Comparison of ENCODE assay signal across 10 mouse cellular contexts in the genomic region with DNA sequence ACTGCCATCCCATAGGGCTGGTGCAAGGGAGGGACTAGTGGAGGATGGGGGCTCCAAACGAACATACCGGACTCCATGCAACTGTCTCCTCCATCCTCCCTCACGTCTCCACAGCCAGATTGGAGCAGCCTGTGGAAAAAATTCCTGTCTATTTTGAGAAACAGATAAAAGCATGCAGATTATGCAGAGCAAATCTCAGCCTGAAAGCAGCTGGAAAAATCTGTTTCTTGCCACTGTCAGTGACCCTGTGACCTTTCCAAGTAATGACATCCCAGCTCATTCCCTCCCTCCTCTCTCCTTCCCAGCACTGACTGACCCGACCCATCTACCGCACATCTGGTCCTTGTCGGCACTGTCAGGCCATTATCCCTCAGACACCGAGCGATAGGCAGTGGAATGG. TPM values are rescaled to one million over a fixed set of nuclear protein-coding genes. Genes with fewer than 3 reads are reported as not detected.
DNase-seq lines count a peak whose midpoint lies in the region; ATAC-seq and TF ChIP-seq lines count a peak whose summit lies in the region.
"Had no signal": no experiment of that assay in that cellular context is flagged by ENCODE, and none has a peak within 500 bp of the region (broad histone marks: within the 10 kb centered on the region; RNA-seq: fewer than 3 reads in every experiment).

No protein-coding gene starts in this region.

- peak; percentile 68 for ATAC-seq in liver, embryonic 11.5 days (replicated peaks; ENCODE audit: low FRiP score)
- peak; percentile 86 for ATAC-seq in stomach, postnatal 0 days (ENCODE audit: low FRiP score, low TSS enrichment)
- no peak for ATAC-seq in forebrain, embryonic 13.5 days
- ATAC-seq in hindbrain, embryonic 13.5 days (ENCODE audit: low FRiP score): no peak
- ATAC-seq in forebrain, embryonic 11.5 days (replicated peaks; ENCODE audit: low FRiP score): no peak

- peaks cover 6% of the 10 kb centered on the region; the same call in 1 of the 2 replicates for H3K4me1 ChIP-seq in liver, embryonic 11.5 days (replicated peaks; ENCODE audit: control insufficient read depth, insufficient read depth, low read length)
- H3K4me1 ChIP-seq in stomach, postnatal 0 days (replicated peaks; ENCODE audit: control insufficient read depth, insufficient read depth): peaks cover 5% of the 10 kb centered on the region
- H3K4me1 ChIP-seq in forebrain, embryonic 13.5 days: no peaks in the 10 kb centered on the region
- peaks cover 6% of the 10 kb centered on the region for H3K4me1 ChIP-seq in hindbrain, embryonic 13.5 days (replicated peaks)
- H3K4me1 ChIP-seq in forebrain, embryonic 11.5 days (replicated peaks; ENCODE audit: control insufficient read depth, insufficient read depth, low read length): no peaks in the 10 kb centered on the region

- intact Hi-C loops in heart, postnatal 10 days (cut with DNase I): loop anchor here (2.0 to 5.0 kb wide), 2 partner anchors 35 to 153 kb away; partner anchors contain the start of genes Lbh and Lclat1

- 46% methylated on average over 8 of the region's 8 CpGs for WGBS in liver, embryonic 11.5 days
- 35% methylated on average over 8 of the region's 8 CpGs for WGBS in stomach, postnatal 0 days
- 83% methylated on average over 8 of the region's 8 CpGs for WGBS in forebrain, embryonic 13.5 days
- WGBS in hindbrain, embryonic 13.5 days: 55% methylated on average over 8 of the region's 8 CpGs
- 73% methylated on average over 8 of the region's 8 CpGs for WGBS in forebrain, embryonic 11.5 days

- peak; percentile 54 for TF ChIP-seq EP300 in stomach, postnatal 0 days (optimal IDR thresholded peaks at IDR 0.05)

- peak; percentile 71 for DNase-seq in ovary, adult 18-20 months (ENCODE audit: low spot score)
- DNase-seq in ovary, postnatal 10 days (ENCODE audit: low spot score): no peak
- DNase-seq in heart, postnatal 10 days: peak; percentile 87 to 90
- no peak for DNase-seq in liver, embryonic 11.5 days (ENCODE audit: low spot score)
- peak; percentile 24 for DNase-seq in stomach, postnatal 0 days (ENCODE audit: low spot score)
- no peak for DNase-seq in forebrain, embryonic 11.5 days (ENCODE audit: low spot score)

- H3K9me3 ChIP-seq in liver, embryonic 11.5 days (ENCODE audit: control insufficient read depth, low read length): no peaks in the 10 kb centered on the region
- H3K9me3 ChIP-seq in stomach, postnatal 0 days (ENCODE audit: control insufficient read depth, low read length): no peaks in the 10 kb centered on the region
- H3K9me3 ChIP-seq in forebrain, embryonic 13.5 days (replicated peaks): no peaks in the 10 kb centered on the region
- no peaks in the 10 kb centered on the region for H3K9me3 ChIP-seq in hindbrain, embryonic 13.5 days
- no peaks in the 10 kb centered on the region for H3K9me3 ChIP-seq in forebrain, embryonic 11.5 days (ENCODE audit: control insufficient read depth, low read length)
- H3K9me3 ChIP-seq: embryonic facial prominence, embryonic 13.5 days had no signal

- H3K27ac ChIP-seq in liver, embryonic 11.5 days (ENCODE audit: low read depth, low read length): no peak overlapping the region; the same call in 1 of the 2 replicates
- peak overlapping the region; percentile 84 for H3K27ac ChIP-seq in stomach, postnatal 0 days (replicated peaks)
- no peak overlapping the region for H3K27ac ChIP-seq in forebrain, embryonic 13.5 days
- no peak overlapping the region for H3K27ac ChIP-seq in hindbrain, embryonic 13.5 days
- H3K27ac ChIP-seq in forebrain, embryonic 11.5 days (ENCODE audit: low read depth, low read length): no peak overlapping the region
- H3K27ac ChIP-seq: embryonic facial prominence, embryonic 13.5 days; liver, embryonic 14.5 days had no signal

- no peak for TF ChIP-seq CTCF in stomach, postnatal 0 days (IDR thresholded peaks at IDR 0.05; ENCODE audit: low read depth)

- H3K4me2 ChIP-seq in liver, embryonic 11.5 days: no peak overlapping the region
- no peak overlapping the region for H3K4me2 ChIP-seq in stomach, postnatal 0 days (replicated peaks; ENCODE audit: low read depth)
- H3K4me2 ChIP-seq in forebrain, embryonic 13.5 days: no peak overlapping the region
- H3K4me2 ChIP-seq in hindbrain, embryonic 13.5 days: no peak overlapping the region
- H3K4me2 ChIP-seq in forebrain, embryonic 11.5 days (ENCODE audit: low read depth, low read length, severe bottlenecking): no peak overlapping the region
- H3K4me2 ChIP-seq: embryonic facial prominence, embryonic 13.5 days had no signal

- H3K4me3 ChIP-seq in liver, embryonic 11.5 days (ENCODE audit: low read depth, low read length): no peak overlapping the region
- H3K4me3 ChIP-seq in stomach, postnatal 0 days (ENCODE audit: low read depth, low read length): no peak overlapping the region
- no peak overlapping the region for H3K4me3 ChIP-seq in forebrain, embryonic 13.5 days
- H3K4me3 ChIP-seq in hindbrain, embryonic 13.5 days: no peak overlapping the region
- no peak overlapping the region for H3K4me3 ChIP-seq in forebrain, embryonic 11.5 days (ENCODE audit: low read depth, low read length)
- H3K4me3 ChIP-seq: embryonic facial prominence, embryonic 13.5 days had no signal

- H3K27me3 ChIP-seq in liver, embryonic 11.5 days (replicated peaks; ENCODE audit: control insufficient read depth, insufficient read depth, low read length): no peaks in the 10 kb centered on the region
- H3K27me3 ChIP-seq in stomach, postnatal 0 days (ENCODE audit: control insufficient read depth, insufficient read depth, low read length): no peaks in the 10 kb centered on the region
- no peaks in the 10 kb centered on the region for H3K27me3 ChIP-seq in forebrain, embryonic 13.5 days
- H3K27me3 ChIP-seq in hindbrain, embryonic 13.5 days: no peaks in the 10 kb centered on the region
- no peaks in the 10 kb centered on the region for H3K27me3 ChIP-seq in forebrain, embryonic 11.5 days (ENCODE audit: control insufficient read depth, insufficient read depth, low read length)
- H3K27me3 ChIP-seq: embryonic facial prominence, embryonic 13.5 days had no signal

- no peaks in the 10 kb centered on the region for H3K36me3 ChIP-seq in liver, embryonic 11.5 days (ENCODE audit: control insufficient read depth, insufficient read depth, low read length)
- H3K36me3 ChIP-seq in stomach, postnatal 0 days (ENCODE audit: control insufficient read depth, insufficient read depth, low read length): no peaks in the 10 kb centered on the region
- H3K36me3 ChIP-seq in forebrain, embryonic 13.5 days (ENCODE audit: poor library complexity, severe bottlenecking): no peaks in the 10 kb centered on the region
- H3K36me3 ChIP-seq in hindbrain, embryonic 13.5 days: no peaks in the 10 kb centered on the region
- H3K36me3 ChIP-seq in forebrain, embryonic 11.5 days (ENCODE audit: control insufficient read depth, insufficient read depth, low read length): no peaks in the 10 kb centered on the region
- H3K36me3 ChIP-seq: embryonic facial prominence, embryonic 13.5 days had no signal

- no peak overlapping the region for H3K9ac ChIP-seq in liver, embryonic 11.5 days (ENCODE audit: low read depth, low read length)
- no peak overlapping the region for H3K9ac ChIP-seq in stomach, postnatal 0 days (ENCODE audit: low read length)
- no peak overlapping the region for H3K9ac ChIP-seq in forebrain, embryonic 13.5 days
- no peak overlapping the region for H3K9ac ChIP-seq in hindbrain, embryonic 13.5 days
- no peak overlapping the region for H3K9ac ChIP-seq in forebrain, embryonic 11.5 days (ENCODE audit: low read length)
- H3K9ac ChIP-seq: embryonic facial prominence, embryonic 13.5 days; liver, embryonic 14.5 days had no signal

RNA-seq across cellular contexts. Expression of gene Lclat1, which starts 35.5 kb away (rescaled TPM):
- 100 to 1,000 TPM; 139 to 218 TPM for total RNA-seq in heart, postnatal 10 days (2021)
- 11.4 and 13.3 TPM in 2 replicates for polyA plus RNA-seq in liver, embryonic 11.5 days (2014; fragmentation: Nextera tagmentation; extraction: Ambion mirVana)
- 4.3 and 5.6 TPM in 2 replicates for polyA plus RNA-seq in stomach, postnatal 0 days (2015; fragmentation: Nextera tagmentation; extraction: Ambion mirVana)
- polyA plus RNA-seq in forebrain, embryonic 13.5 days (2015; fragmentation: Nextera tagmentation; extraction: Ambion mirVana): 5.6 and 7.5 TPM in 2 replicates
- polyA plus RNA-seq in hindbrain, embryonic 13.5 days (2015; fragmentation: Nextera tagmentation; extraction: Ambion mirVana): 9.1 and 9.2 TPM in 2 replicates
- polyA plus RNA-seq in forebrain, embryonic 11.5 days (2014; fragmentation: Nextera tagmentation; extraction: Ambion mirVana): 15.2 and 15.9 TPM in 2 replicates

Comparison
In these comparisons a context has a peak if more than half of its experiments do, and no peak if none do; other contexts are left out.
1. DNase-seq: peak in ovary, adult 18-20 months (single experiment), heart, postnatal 10 days (2 of 2) and stomach, postnatal 0 days (single experiment); none in ovary, postnatal 10 days (single experiment), liver, embryonic 11.5 days (single experiment) and forebrain, embryonic 11.5 days (single experiment).
2. ATAC-seq: peak in liver, embryonic 11.5 days (single experiment) and stomach, postnatal 0 days (single experiment); none in forebrain, embryonic 13.5 days (single experiment), hindbrain, embryonic 13.5 days (single experiment) and forebrain, embryonic 11.5 days (single experiment).